Mouse (Mus musculus): ENCODE measurements at regions not wholly inside any gene's neighbourhood (a gene's known extent, or its start where the extent isn't known, plus 50 kb on each side); places are given as distances from the start of the nearest gene placed in this dataset.

DNA sequence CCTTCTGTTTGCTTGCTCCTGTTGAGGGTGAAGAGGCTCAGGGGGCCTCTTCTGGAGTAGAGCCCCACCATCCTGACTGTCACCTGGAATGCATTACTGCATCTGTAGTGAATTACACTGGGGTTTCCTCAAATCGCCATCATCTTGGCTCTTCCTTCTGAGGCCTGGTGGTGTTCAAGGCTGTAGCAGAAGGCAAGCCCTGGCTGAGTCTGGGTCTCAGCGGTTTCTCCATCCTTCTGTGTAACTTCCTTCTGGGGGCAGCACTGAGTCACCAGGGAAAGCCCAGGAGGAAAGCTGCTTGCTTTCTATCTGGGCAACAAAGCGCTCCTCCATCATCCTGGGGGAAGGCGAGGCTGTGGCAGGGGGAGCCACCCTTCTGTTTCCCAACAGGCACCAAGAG is 82.2 kb downstream of the Syf2 start:
- TF ChIP-seq CTCF (IDR thresholded peaks at IDR 0.05) = no peak
- no peak for ATAC-seq
- no peaks in the 10 kb centered on the region for H3K27me3 ChIP-seq
- in situ Hi-C loops (cut with MboI; ENCODE audit: low pct_unique_long_range_greater_than_20kb) = no loop called here
- DNase-seq (ENCODE audit: low read depth, low spot score) = no peak
- ChIA-PET POLR2A (no interaction called here), CTCF (no interaction called here)

DNA sequence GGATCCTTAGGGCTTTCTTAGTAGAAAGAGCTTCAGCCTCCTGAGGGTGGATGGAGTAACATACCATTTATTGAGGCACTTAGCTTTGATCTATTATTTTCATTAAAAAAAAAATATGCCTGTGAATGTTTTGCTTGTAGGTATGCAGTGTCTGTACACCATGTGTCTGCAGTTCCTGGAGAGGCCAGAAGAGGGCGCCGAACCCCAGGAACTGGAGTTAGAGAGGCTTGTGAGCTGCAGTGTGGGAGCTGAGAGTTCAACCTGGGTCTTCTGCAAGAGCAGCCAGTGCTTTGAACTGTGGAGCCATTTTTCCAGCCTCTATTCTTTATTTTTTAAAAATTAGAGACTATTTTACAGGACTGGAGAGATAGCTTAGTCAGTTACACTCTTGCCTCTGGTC is 83.2 kb downstream of the Syf2 start:
- CTCF ChIA-PET = interaction anchor here (1.1 to 1.4 kb wide), 5 partner anchors 13 to 189 kb away, joined by 3 to 4 read pairs (median 3); no protein-coding TSS in a partner anchor
- DNase-seq (ENCODE audit: low read depth, low spot score) (no peak), ATAC-seq (no peak)
- POLR2A ChIA-PET = no interaction called here
- no peaks in the 10 kb centered on the region for H3K27me3 ChIP-seq
- TF ChIP-seq CTCF (IDR thresholded peaks at IDR 0.05) = peak; percentile 62
- in situ Hi-C loops (cut with MboI; ENCODE audit: low pct_unique_long_range_greater_than_20kb) = no loop called here

DNA sequence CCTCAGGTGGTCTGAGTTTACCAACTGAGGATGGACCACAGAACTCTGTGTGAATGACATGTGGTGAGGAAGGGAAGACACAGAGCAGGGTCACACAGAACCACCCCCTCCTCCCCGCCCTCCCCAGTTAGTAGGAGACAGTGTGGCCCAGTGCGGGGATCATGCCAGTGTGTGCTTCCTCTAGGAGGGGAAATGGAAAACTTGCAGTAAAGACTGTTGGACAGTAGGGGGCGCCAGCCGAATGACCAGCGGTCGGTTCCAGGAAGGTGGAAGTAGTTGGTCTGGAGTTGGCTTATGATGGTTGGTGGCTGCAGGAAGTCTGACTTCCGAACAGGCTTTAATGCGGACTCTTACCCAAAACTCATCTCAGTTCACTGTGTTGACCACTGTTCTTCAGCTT is 87.3 kb downstream of the Syf2 start:
- ATAC-seq = no peak

DNA sequence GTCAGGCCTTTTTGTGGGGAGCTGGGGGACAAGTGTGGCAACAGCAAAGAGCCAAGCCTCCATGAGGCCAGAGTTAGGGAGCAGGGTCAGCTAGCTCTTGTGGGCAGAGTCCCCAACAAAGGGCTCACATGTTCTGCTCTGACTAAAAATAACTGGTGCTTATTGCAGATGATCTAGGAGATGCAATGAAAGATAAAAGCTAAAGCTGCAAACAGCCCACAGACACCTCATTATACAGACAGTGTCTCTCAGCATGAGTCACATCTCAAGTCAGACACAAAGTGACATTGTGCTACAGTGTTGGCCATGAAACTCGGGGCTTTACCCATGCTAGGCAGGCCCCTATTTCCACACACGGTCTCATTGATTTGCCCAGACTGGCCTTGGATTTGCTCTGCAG is 88.4 kb downstream of the Syf2 start:
- no peak for TF ChIP-seq CTCF (IDR thresholded peaks at IDR 0.05)
- ATAC-seq (no peak), DNase-seq (ENCODE audit: low read depth, low spot score) (no peak)
- CTCF ChIA-PET = interaction anchor here (1.0 to 1.5 kb wide), 2 partner anchors 46 to 188 kb away, joined by 3 to 5 read pairs; no protein-coding TSS in a partner anchor
- in situ Hi-C loops (cut with MboI; ENCODE audit: low pct_unique_long_range_greater_than_20kb) = loop anchor here (5.0 kb wide), 3 partner anchors 48 to 188 kb away; no protein-coding TSS in a partner anchor
- POLR2A ChIA-PET = no interaction called here
- H3K27me3 ChIP-seq = no peaks in the 10 kb centered on the region

More for the DNA sequence above, 87.3 kb downstream of the Syf2 start:
- POLR2A ChIA-PET = no interaction called here
- in situ Hi-C loops (cut with MboI; ENCODE audit: low pct_unique_long_range_greater_than_20kb) = loop anchor here (5.0 kb wide), 3 partner anchors 49 to 189 kb away; no protein-coding TSS in a partner anchor
- DNase-seq (ENCODE audit: low read depth, low spot score) = no peak
- CTCF ChIA-PET = interaction anchor here (1.0 to 1.5 kb wide), 2 partner anchors 47 to 189 kb away, joined by 3 to 5 read pairs; no protein-coding TSS in a partner anchor
- H3K27me3 ChIP-seq = no peaks in the 10 kb centered on the region
- TF ChIP-seq CTCF (IDR thresholded peaks at IDR 0.05) = no peak

DNA sequence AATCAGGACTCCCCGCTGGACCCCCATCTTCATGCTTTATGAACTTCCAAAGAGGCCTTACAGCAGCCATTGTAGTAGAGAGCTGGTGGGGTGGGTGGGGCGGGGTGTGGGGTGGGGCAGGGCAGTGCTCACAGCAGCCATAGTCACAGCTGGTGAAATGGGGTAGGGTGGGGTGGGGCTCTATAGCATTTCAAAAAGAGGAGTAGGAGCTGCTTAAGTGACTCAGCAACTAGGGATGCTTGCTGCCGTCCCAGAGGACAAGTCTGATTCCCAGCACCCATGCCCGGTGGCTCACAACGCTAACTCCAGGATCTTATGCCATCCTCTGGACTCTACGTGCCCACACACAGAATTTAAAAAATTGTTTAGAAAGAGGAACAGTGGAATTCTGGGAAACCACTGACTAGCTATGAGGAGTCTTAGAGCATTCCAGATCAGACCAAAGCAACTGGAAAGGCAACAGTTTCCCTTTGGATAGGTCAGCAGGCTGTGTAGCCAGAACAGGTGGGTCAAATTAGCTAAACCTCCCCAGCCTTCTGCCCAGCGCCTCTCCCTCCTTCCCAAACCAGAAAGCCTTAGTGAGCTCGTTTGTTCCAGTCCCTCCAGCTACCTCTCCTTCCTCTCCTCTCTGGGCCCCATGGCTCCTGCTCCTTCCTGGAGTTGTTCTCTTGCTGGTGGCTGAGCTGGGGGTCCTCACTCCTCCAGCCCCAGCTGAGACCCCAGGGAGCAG is 89.7 kb downstream of the Syf2 start:
- ChIA-PET POLR2A (interaction anchor here (0.5 kb wide), 1 partner anchor 181 kb away, joined by 3 read pairs; no protein-coding TSS in a partner anchor), CTCF (interaction anchor here (0.8 to 1.3 kb wide), 2 partner anchors 10 to 54 kb away, joined by 3 read pairs; no protein-coding TSS in a partner anchor)
- no peak for TF ChIP-seq CTCF (IDR thresholded peaks at IDR 0.05)
- in situ Hi-C loops (cut with MboI; ENCODE audit: low pct_unique_long_range_greater_than_20kb) = no loop called here
- no peak for ATAC-seq
- no peaks in the 10 kb centered on the region for H3K27me3 ChIP-seq
- no peak for DNase-seq (ENCODE audit: low read depth, low spot score)

DNA sequence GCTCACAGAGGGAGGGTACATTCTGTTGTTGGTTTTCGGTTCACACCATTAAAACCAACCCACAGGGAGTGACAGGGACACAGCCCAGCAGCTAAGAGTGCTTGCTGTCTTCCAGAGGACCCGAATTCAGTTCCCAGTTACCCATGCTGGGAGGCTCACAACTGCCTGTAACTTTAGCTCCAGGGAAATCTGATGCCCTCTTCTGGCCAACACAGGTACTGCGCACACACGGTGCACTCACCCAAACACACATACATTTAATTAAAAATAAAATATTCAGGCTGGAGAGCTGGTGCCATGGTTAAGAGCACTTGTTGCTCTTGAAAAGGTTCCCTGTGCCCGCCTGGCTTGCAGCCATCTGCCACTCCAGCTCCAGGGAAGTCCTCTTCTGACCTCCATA is 92.5 kb downstream of the Syf2 start:
- in situ Hi-C loops (cut with MboI; ENCODE audit: low pct_unique_long_range_greater_than_20kb) = no loop called here
- CTCF ChIA-PET = interaction anchor here (1.3 kb wide), 1 partner anchor 16 kb away, joined by 4 read pairs; no protein-coding TSS in a partner anchor
- H3K27me3 ChIP-seq = no peaks in the 10 kb centered on the region
- POLR2A ChIA-PET = no interaction called here
- no peak for ATAC-seq
- TF ChIP-seq CTCF (IDR thresholded peaks at IDR 0.05) = no peak
- DNase-seq (ENCODE audit: low read depth, low spot score) = no peak

DNA sequence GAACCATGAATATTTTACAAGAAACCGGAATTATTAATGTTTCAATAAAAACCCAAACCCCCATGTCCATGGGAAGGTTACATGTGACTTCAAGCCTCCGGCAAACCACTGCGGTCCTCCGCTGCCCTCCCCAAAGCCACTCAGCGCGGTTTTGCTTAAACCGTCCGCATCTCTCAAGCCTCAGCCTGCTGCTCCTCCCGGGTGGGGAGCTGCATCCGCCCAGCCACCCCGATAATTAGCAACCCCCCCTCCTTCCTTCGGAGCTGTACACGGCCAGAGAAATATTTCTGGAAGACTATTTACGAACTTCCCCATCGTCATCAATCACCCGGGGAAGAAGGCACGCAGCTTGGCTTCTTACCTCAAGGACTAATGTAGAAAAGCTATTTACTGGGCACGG is 94.7 kb upstream of the Runx3 start:
- H3K27me3 ChIP-seq = no peaks in the 10 kb centered on the region
- ATAC-seq = no peak
- CTCF ChIA-PET = no interaction called here
- POLR2A ChIA-PET = no interaction called here
- TF ChIP-seq CTCF (IDR thresholded peaks at IDR 0.05) = no peak
- in situ Hi-C loops (cut with MboI; ENCODE audit: low pct_unique_long_range_greater_than_20kb) = no loop called here
- DNase-seq (ENCODE audit: low read depth, low spot score) = no peak

DNA sequence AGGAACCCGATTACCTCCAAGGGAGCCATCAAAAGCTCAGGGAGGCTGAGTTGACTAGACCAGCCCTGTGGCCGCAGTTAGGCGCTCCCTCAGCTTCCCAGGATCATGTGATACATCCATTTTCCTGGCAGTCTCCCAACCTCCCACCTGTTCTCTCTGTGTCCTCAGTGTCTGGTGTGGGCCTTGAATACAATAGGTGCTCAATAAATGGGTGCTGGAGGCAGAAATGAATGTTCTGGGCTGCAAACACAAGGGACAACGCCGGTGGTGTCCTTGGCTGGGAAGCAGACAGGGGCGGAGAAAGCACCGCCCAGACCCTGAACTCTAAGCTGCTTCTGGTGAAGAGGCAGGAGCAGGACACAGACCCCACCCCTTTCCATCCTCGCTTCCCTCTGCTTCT is 93.3 kb upstream of the Runx3 start:
- no peaks in the 10 kb centered on the region for H3K27me3 ChIP-seq
- ATAC-seq (no peak), DNase-seq (ENCODE audit: low read depth, low spot score) (no peak)
- CTCF ChIA-PET = interaction anchor here (0.9 to 1.1 kb wide), 2 partner anchors 9 to 13 kb away, joined by 3 read pairs; no protein-coding TSS in a partner anchor
- POLR2A ChIA-PET = interaction anchor here (0.6 kb wide), 1 partner anchor 116 kb away, joined by 3 read pairs; no protein-coding TSS in a partner anchor
- no peak for TF ChIP-seq CTCF (IDR thresholded peaks at IDR 0.05)
- in situ Hi-C loops (cut with MboI; ENCODE audit: low pct_unique_long_range_greater_than_20kb) = no loop called here

DNA sequence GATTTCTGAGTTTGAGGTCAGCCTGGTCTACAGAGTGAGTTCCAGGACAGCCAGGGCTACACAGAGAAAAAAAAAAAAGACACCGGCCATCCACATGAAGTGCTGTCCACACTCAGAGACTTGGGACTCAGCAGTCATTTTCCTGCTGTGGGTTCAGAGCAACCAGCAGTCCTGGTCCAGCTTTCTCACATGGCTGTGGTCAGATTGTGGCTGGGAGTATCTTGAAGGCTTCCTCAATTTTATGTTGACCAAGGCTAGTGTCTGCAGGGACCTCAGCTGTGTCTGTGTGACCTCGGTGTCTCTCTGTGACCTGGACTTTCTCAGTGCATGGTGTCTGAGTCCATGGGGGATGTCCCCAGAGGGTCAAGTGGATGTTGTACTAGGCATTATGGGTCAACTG is 90.7 kb upstream of the Runx3 start:
- TF ChIP-seq CTCF (IDR thresholded peaks at IDR 0.05) = no peak
- POLR2A ChIA-PET = no interaction called here
- H3K27me3 ChIP-seq = no peaks in the 10 kb centered on the region
- in situ Hi-C loops (cut with MboI; ENCODE audit: low pct_unique_long_range_greater_than_20kb) = no loop called here
- no peak for DNase-seq (ENCODE audit: low read depth, low spot score)
- CTCF ChIA-PET = interaction anchor here (1.2 kb wide), 1 partner anchor 9 kb away, joined by 3 read pairs; no protein-coding TSS in a partner anchor
- ATAC-seq = no peak

DNA sequence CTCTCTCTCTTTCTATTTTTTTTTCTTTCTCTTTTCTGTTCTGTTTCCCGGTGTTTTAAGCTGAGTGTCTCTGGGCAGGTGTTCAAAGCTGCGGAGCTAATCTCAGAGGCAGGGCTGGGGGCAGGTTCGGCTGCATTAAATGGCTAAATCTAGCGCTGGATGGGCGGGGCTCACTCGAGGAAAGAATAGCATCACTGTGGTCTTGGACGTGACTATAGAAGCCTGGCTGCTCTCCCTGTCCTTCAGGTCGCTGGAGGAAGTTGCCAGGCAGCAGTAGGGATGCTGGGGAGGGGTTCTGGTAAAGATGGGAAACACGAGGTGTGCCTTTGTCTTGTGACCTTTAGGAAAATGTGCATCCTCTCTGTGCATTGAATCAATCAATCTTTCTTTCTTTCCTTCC is 88.0 kb upstream of the Runx3 start:
- no peak for TF ChIP-seq CTCF (IDR thresholded peaks at IDR 0.05)
- no peaks in the 10 kb centered on the region for H3K27me3 ChIP-seq
- DNase-seq (ENCODE audit: low read depth, low spot score) (no peak), ATAC-seq (no peak)
- ChIA-PET POLR2A (interaction anchor here (0.6 kb wide), 1 partner anchor 1098 kb away, joined by 3 read pairs; no protein-coding TSS in a partner anchor), CTCF (no interaction called here)
- in situ Hi-C loops (cut with MboI; ENCODE audit: low pct_unique_long_range_greater_than_20kb) = no loop called here

DNA sequence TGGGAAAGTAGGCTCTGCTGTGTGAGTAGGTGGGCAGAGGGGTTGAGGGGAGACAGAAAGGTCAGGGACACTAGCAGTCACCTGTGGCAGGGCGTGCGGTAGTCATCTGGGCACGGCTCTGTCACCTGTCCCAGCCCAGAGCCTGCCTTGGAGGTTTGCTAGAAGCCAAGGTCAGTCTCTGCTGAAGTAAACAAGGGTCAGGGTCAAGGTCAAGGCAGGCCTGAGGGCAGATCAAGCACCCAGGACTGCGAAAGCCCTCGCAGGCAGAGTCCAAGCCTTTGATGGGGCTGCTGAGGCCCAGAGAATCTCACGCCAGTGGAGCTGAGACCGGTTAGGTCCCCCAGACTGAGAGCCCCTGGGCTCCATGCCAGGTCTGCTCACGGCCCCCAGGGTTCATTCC is 87.2 kb upstream of the Runx3 start:
- ATAC-seq (no peak), DNase-seq (ENCODE audit: low read depth, low spot score) (no peak)
- no peak for TF ChIP-seq CTCF (IDR thresholded peaks at IDR 0.05)
- H3K27me3 ChIP-seq = no peaks in the 10 kb centered on the region
- CTCF ChIA-PET = no interaction called here
- in situ Hi-C loops (cut with MboI; ENCODE audit: low pct_unique_long_range_greater_than_20kb) = no loop called here
- POLR2A ChIA-PET = no interaction called here

All from Patski (cell line).